Mouse (Mus musculus): ENCODE data around the gene Gm20388.

DNA sequence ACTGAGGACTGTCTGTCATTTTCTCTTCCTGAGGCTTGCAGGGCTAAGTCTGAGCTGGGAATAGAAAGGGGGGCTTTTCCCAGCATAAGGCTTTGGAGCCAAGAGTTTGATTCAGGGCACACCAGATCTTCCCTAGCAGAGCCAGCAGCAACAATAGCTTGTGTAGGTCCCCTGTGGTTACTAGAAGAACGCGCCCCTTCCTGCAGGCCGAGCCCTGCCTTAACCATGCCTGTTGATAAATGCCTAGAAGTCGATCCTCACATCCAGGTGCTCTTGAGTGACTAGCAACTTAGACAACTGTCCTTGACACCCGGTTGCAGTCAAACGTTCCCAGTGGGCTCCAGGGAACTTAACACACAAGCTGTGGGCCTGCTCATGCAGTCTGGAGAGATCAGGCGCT is 512.9 kb downstream of the Gm20388 start:
- TF ChIP-seq POLR2A (IDR thresholded peaks at IDR 0.05; ENCODE audit: borderline replicate concordance, extremely low read depth, insufficient read depth, insufficient read length, poor library complexity, severe bottlenecking) (no peak), CTCF (IDR thresholded peaks at IDR 0.05; ENCODE audit: borderline replicate concordance, extremely low read depth, insufficient read depth, insufficient read length) (no peak)

All from brain, embryonic 14.5 days (tissue).